Mouse (Mus musculus) heart, embryonic 11.5 days (tissue): ENCODE data around the gene Il1rl1. TPM values are rescaled to one million over a fixed set of nuclear protein-coding genes. Genes with fewer than 3 reads are reported as not detected.

Experiments
- ATAC-seq: fragments of 200-750 bp; cut with Nextera tagmentation; replicated peaks from 2 replicates; pipeline ENCODE4 v1.8.0; 2017; ENCODE audit warnings: moderate library complexity; ENCODE audit not compliant: insufficient number of reproducible peaks, low FRiP score, low TSS enrichment
- H3K27ac ChIP-seq: fragments of 300-500 bp; sonication (generic); 2 replicates; pipeline ENCODE4 v1.5.1; 2014; ENCODE audit warnings: mild to moderate bottlenecking, low read depth, low read length
- H3K27me3 ChIP-seq: fragments of 300-500 bp; sonication (generic); 2 replicates; pipeline ENCODE4 v1.6.1; 2014; ENCODE audit warnings: mild to moderate bottlenecking, low read length, mixed read lengths; ENCODE audit not compliant: control insufficient read depth, insufficient read depth
- H3K36me3 ChIP-seq: fragments of 300-500 bp; sonication (generic); 2 replicates; pipeline ENCODE4 v1.6.1; 2014; ENCODE audit warnings: mild to moderate bottlenecking, low read length, moderate library complexity, mixed read lengths; ENCODE audit not compliant: control insufficient read depth, insufficient read depth
- H3K4me1 ChIP-seq: fragments of 300-500 bp; sonication (generic); 2 replicates; pipeline ENCODE4 v1.6.1; 2014; ENCODE audit warnings: low read length; ENCODE audit not compliant: control insufficient read depth, insufficient read depth
- H3K4me2 ChIP-seq: fragments of 300-500 bp; sonication (generic); 2 replicates; pipeline ENCODE4 v1.6.1; 2014; ENCODE audit warnings: mild to moderate bottlenecking, moderate library complexity
- H3K4me3 ChIP-seq: fragments of 300-500 bp; sonication (generic); 2 replicates; pipeline ENCODE4 v1.5.1; 2014; ENCODE audit warnings: low read depth, low read length
- H3K9ac ChIP-seq: fragments of 300-500 bp; sonication (generic); 2 replicates; pipeline ENCODE4 v1.6.1; 2014; ENCODE audit warnings: mild to moderate bottlenecking, low read depth, low read length, moderate library complexity
- H3K9me3 ChIP-seq: fragments of 300-500 bp; sonication (generic); replicated peaks from 2 replicates; pipeline ENCODE4 v1.6.1; 2016; ENCODE audit warnings: low read length; ENCODE audit not compliant: control insufficient read depth
- WGBS: fragments of 180-500 bp; shearing (Covaris S2); extraction: QIAGEN DNeasy Blood & Tissue Kit; methylation state at CpG from one replicate; pipeline ENCODE4 v1.1.7; 2014; ENCODE audit not compliant: insufficient replicate concordance; 5-methylcytosine and 5-hydroxymethylcytosine counted together
- polyA plus RNA-seq: library from polyadenylated mRNA; unstranded; fragments of >200 nt; fragmentation: Nextera tagmentation; extraction: Ambion mirVana; gene quantifications from 2 replicates; pipeline ENCODE4 v1.2.1, GENCODE M21; 2014

Il1rl1 gene
- polyA plus RNA-seq, 1 experiment from 2014 or later: 0.17 TPM

- H3K9me3 ChIP-seq: no peaks in the 10 kb centered on the region
- H3K4me2 ChIP-seq: no peak overlapping the region
- H3K36me3 ChIP-seq: no peaks in the 10 kb centered on the region
- 80% methylated on average over 4 of the region's 4 CpGs for WGBS
- no peak overlapping the region for H3K27ac ChIP-seq
- H3K27me3 ChIP-seq: no peaks in the 10 kb centered on the region
- H3K4me1 ChIP-seq: no peaks in the 10 kb centered on the region
- H3K9ac ChIP-seq: no peak overlapping the region
- ATAC-seq: no peak
- H3K4me3 ChIP-seq: no peak overlapping the region
Observed at GRCm38 (mm10) chr1:40494594-40494993, 65.2 kb downstream of the Il1rl1 start.

DNA sequence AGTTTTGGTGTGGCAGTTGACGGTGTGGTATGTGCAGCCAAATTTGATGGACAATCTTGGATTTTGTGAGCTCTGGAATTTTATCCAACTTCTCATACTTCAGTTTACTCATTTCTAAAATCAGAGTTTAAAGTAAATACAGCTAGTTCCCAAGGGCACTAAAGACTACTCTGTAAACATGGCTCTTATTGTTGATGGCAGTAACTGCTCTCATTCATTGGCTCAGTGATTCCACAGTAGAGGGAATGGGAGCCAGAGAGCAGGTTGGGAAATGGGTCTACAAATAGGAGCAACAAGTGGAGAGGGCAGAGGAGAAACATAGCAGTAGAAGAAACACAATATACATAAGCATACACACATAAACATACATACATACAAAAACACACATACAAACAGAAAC is 70.3 kb downstream of the Il1rl1 start:
- no peak overlapping the region for H3K27ac ChIP-seq
- no peaks in the 10 kb centered on the region for H3K4me1 ChIP-seq
- H3K4me2 ChIP-seq: no peak overlapping the region
- no peaks in the 10 kb centered on the region for H3K36me3 ChIP-seq
- no peak overlapping the region for H3K4me3 ChIP-seq
- H3K9ac ChIP-seq: no peak overlapping the region
- H3K9me3 ChIP-seq: no peaks in the 10 kb centered on the region
- 90% methylated on average over 1 of the region's 1 CpGs for WGBS
- H3K27me3 ChIP-seq: no peaks in the 10 kb centered on the region
- no peak for ATAC-seq

DNA sequence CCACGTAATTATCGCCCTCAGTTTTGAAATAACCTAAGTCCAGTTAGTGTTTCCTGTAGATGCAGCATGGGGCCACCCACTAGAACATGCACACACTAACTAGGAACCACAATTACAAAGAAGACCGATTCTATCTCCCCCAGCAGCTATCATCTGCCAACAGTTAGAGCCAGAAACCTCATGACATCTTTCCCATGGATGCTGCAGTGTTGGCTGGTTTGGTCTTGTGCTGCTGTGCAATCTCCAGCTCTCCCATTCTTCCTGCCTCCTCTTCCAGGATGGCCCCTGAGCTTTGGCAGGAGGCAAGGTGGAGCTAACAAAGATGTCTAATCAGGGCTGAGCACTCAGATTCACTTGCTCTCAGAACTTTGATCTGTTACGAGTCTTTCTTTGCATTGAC is 71.8 kb downstream of the Il1rl1 start:
- no peak for ATAC-seq
- WGBS: 81% methylated on average over 4 of the region's 4 CpGs
- no peaks in the 10 kb centered on the region for H3K27me3 ChIP-seq
- H3K27ac ChIP-seq: no peak overlapping the region
- no peak overlapping the region for H3K4me3 ChIP-seq
- no peak overlapping the region for H3K9ac ChIP-seq
- H3K36me3 ChIP-seq: no peaks in the 10 kb centered on the region
- no peaks in the 10 kb centered on the region for H3K9me3 ChIP-seq
- no peak overlapping the region for H3K4me2 ChIP-seq
- no peaks in the 10 kb centered on the region for H3K4me1 ChIP-seq

DNA sequence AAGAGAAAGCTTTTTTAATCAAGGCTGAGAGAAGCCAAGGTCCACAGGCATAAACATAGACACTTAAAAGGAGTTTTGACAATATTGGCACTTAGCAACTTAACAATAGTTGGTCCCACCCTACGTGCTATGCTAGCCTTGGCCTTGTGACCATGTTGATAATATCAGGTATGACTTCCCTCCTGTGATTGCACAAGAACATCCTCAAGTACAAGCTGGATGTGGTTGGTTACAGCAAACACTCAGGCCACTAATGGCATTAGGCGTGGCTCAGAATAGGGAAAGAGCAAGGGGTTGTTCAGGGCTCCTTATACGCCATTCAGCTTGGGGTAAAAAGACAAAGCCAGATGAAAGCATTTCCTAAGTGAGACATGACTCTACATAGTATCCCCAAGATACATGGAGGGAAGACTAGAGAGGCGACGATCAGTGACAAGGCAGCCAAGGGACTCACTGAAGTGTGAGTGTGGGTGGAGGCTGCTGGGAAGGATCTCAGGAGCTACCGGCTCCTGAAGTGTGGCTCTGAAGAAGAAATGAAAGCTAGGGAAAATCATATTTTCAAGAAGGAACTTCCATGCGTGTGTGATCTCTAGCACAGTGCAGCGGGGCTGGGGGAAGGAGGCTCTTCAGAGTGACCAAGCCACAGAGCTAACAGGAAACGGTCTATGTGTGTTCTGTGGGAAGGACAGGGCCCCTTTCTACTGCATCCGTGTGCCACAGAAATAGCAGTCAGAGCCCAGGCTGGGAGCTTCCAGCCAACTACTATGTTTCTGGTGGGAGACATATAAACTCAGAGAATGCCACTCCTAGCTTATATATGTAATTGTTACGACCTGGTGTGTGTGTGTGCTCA is 72.4 kb downstream of the Il1rl1 start:
- Histone ChIP-seq H3K9ac (no peak overlapping the region), H3K36me3 (no peaks in the 10 kb centered on the region), H3K4me2 (no peak overlapping the region), H3K27ac (no peak overlapping the region), H3K27me3 (no peaks in the 10 kb centered on the region), H3K4me3 (no peak overlapping the region), H3K9me3 (no peaks in the 10 kb centered on the region), H3K4me1 (no peaks in the 10 kb centered on the region)
- no peak for ATAC-seq
- 81% methylated on average over 11 of the region's 11 CpGs for WGBS

GRCm38 (mm10) chr1:40504548-40504947 is 75.2 kb downstream of the Il1rl1 start:
- Histone ChIP-seq H3K4me3 (no peak overlapping the region), H3K4me1 (no peaks in the 10 kb centered on the region), H3K9me3 (no peaks in the 10 kb centered on the region), H3K27ac (no peak overlapping the region), H3K27me3 (no peaks in the 10 kb centered on the region), H3K36me3 (no peaks in the 10 kb centered on the region), H3K4me2 (no peak overlapping the region), H3K9ac (no peak overlapping the region)
- no peak for ATAC-seq
- 79% methylated on average over 5 of the region's 5 CpGs for WGBS

Other genes with a start within 250 kb of the Il1rl1 start
- gene Il1r1, start 204.5 kb upstream of the Il1rl1 start, polyA plus RNA-seq: 7.9 and 9.8 TPM in 2 replicates
- gene Il1rl2, start 105.0 kb upstream of the Il1rl1 start, polyA plus RNA-seq: 1.5 and 1.8 TPM in 2 replicates
- not detected in 2 replicates for gene Il18r1, start 36.0 kb downstream of the Il1rl1 start, polyA plus RNA-seq
- gene Il18rap, start 85.8 kb downstream of the Il1rl1 start, polyA plus RNA-seq: 0.10 and 0.17 TPM in 2 replicates
- gene Slc9a4, start 150.5 kb downstream of the Il1rl1 start, polyA plus RNA-seq: not detected in 2 replicates